Mouse (Mus musculus) lung, adult 2 months (tissue): ENCODE results near the gene Fbxw10. TPM values are rescaled to one million over a fixed set of nuclear protein-coding genes. Genes with fewer than 3 reads are reported as not detected.
A peak's percentile ranks its signal among the peaks of the same experiment; 100 is the strongest.

Experiments used
- DNase-seq: peaks from one replicate; pipeline ENCODE4 v3.0.0; 2022
- H3K4me1 ChIP-seq: fragments of 200-500 bp; 2 replicates; pipeline ENCODE4 v1.6.1; 2011; ENCODE audit warnings: low read length; ENCODE audit not compliant: control insufficient read depth, insufficient read depth
- H3K4me3 ChIP-seq: fragments of 200-500 bp; replicated peaks from 2 replicates; pipeline ENCODE3; 2011; ENCODE audit warnings: low read depth, mild to moderate bottlenecking, control low read depth, low read length; ENCODE audit errors: extremely low read depth
- CTCF ChIP-seq: fragments of 200-500 bp; IDR thresholded peaks from 2 replicates; pipeline ENCODE4 v1.5.1; 2011; ENCODE audit warnings: mild to moderate bottlenecking, low read length, control low read depth; ENCODE audit not compliant: insufficient read depth
- POLR2A ChIP-seq: fragments of 200-500 bp; IDR thresholded peaks from 2 replicates; pipeline ENCODE4 v1.6.1; 2011; ENCODE audit warnings: low read depth, mild to moderate bottlenecking, control low read depth, low read length, borderline replicate concordance; ENCODE audit errors: extremely low read depth
- WGBS: fragments of 180-500 bp; shearing (Covaris S2); methylation state at CpG from one replicate; pipeline ENCODE4 v1.1.7; 2018; 5-methylcytosine and 5-hydroxymethylcytosine counted together
- polyA plus RNA-seq: library from polyadenylated mRNA; depleted of rRNA; stranded (reverse); fragments of >200 nt; gene quantifications from 2 replicates; pipeline ENCODE4 v1.2.3, GENCODE M21; 2012

The Fbxw10 gene
- polyA plus RNA-seq, 1 experiment = 0.84 TPM

DNA sequence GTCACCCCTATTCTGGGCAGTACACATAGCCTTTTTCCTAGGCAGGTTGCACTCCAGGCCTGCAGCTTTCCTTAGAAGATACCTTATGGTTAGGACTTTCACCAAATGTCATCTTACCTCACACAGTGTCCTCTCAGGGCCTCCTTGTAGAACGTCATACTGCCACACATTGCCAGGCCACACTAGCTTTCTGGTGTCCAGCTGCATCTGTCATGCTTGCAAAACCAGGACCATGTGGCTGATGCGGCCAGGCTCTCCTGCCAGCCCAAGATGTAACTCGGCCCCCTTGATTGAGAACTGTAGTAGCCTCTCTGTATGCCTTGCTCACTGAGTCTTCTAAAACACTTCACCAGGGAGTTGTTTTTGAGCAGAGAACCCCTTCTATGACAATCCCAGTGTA is 19.0 kb upstream of the Fbxw10 start:
- no peak for TF ChIP-seq POLR2A
- TF ChIP-seq CTCF = no peak
- H3K4me1 ChIP-seq = peaks cover 21% of the 10 kb centered on the region
- 64% methylated on average over 3 of the region's 3 CpGs for WGBS
- no peak for DNase-seq
- no peak overlapping the region for H3K4me3 ChIP-seq

DNA sequence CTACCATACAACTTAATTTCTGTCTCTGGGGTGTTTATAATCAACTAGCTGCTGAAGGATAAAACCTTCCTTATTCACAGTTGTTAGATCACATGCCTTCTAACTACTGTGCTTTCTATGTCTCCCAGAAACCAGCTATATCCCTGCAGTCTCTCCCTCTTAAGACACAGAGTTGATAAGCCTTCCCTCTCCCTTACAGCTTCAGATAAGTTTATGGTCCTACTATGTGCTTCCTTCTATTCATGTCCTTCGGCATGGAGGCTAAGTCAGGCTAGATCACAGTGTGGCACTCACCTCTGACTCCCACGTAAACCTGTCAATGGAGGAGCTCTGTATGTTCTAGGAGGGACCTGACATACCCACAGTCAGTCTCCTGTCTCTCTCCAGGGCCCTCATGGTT is 16.5 kb upstream of the Fbxw10 start:
- WGBS = 85% methylated on average over 2 of the region's 2 CpGs
- peaks cover 9% of the 10 kb centered on the region for H3K4me1 ChIP-seq
- TF ChIP-seq CTCF (no peak), POLR2A (no peak)

DNA sequence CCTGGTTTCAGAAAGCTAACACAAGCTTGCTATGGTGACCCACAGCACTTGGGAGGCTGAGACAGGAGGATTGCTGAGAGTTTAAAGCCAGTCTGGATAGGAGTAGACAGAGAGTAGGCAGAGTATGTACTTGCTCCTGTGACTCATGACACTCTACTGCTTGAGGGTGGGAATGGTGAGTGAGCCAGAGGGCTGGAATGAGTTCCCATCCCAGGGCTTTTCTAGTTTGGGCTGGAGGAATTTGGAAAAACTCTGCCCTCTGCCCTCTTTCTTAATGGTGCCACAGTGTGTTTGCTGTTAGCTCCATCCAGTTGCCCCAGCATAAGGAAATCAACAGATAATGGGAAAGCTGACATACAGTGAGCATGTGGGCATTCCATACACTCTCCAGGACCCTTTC is 15.0 kb upstream of the Fbxw10 start:
- DNase-seq = no peak
- TF ChIP-seq POLR2A (no peak), CTCF (no peak)
- Histone ChIP-seq H3K4me1 (peaks cover under 1% of the 10 kb centered on the region; the same call in 1 of the 2 replicates), H3K4me3 (no peak overlapping the region)

More for the DNA sequence above, 16.5 kb upstream of the Fbxw10 start:
- no peak for DNase-seq
- H3K4me3 ChIP-seq = no peak overlapping the region

DNA sequence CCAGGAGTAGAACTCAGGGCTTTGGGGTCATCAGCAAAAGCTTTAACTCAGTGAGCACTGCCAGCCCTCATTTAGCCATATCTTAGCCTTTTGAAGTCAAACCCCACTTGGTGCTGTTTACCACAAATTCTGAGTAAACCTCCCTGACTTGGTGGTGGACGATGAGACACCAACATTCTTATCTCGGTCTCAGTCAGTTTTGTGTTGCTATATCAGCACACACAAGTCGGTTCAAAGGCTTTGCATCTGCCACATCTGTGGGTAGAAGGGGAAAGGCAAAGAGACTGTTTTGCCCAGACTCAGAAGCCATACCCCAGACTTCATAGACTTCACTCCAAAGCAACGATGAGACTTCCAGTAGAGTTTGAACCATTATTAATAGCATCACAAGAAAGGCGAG is 2.3 kb upstream of the Fbxw10 start:
- no peak for TF ChIP-seq POLR2A
- Histone ChIP-seq H3K4me1 (no peaks in the 10 kb centered on the region), H3K4me3 (no peak overlapping the region)
- no peak for DNase-seq
- 71% methylated on average over 5 of the region's 5 CpGs for WGBS

DNA sequence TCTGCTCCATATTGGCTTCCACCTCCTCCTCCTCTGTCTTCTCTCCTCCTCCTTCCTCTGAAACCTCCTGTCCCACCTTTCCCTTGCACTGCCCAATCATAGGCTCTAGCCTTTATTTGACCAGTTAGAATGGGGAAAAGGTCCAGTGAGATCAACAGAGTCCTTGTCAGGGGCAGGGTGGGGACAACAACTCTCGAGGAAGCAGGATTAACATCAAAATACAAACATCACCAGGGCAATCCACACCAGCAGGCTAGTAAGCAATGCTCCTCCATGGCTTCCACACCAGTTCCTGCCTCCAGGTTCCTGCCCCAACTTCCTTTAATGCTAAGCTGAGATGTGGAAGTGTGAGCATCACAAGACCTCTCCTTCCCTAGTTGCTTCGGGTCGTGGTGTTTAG is 1.1 kb upstream of the Fbxw10 start:
- 48% methylated on average over 3 of the region's 3 CpGs for WGBS
- no peak for DNase-seq
- Histone ChIP-seq H3K4me1 (no peaks in the 10 kb centered on the region), H3K4me3 (no peak overlapping the region)
- TF ChIP-seq POLR2A = no peak
- TF ChIP-seq CTCF = no peak

DNA sequence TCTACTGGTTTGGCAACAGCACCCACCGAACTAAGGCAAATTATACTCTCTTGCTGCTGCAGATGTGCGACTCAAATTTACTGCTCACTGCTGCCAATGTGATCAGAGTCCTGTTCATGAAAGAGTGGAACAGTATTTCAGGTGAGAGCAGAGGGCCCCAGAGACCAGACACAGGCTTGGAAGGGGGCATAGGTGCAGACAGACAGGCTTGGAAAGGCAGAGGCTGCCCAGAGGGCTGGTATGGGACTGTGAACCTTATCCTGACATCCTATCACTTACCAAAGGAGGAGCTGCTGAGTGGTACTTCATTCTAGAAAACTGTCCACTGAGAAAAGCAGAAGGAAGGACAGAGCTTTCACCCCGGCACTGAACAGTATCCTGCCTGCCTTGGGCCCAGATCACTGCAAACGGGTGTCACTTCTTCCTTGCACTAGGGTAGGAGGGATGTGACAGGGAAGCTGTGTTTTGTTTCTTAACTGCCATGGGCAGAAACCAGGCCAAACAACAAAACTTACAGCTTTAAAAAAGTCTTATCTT is 854 bp downstream of the Fbxw10 start:
- DNase-seq = no peak
- 54% methylated on average over 4 of the region's 4 CpGs for WGBS
- TF ChIP-seq POLR2A = no peak
- no peaks in the 10 kb centered on the region for H3K4me1 ChIP-seq
- no peak overlapping the region for H3K4me3 ChIP-seq

DNA sequence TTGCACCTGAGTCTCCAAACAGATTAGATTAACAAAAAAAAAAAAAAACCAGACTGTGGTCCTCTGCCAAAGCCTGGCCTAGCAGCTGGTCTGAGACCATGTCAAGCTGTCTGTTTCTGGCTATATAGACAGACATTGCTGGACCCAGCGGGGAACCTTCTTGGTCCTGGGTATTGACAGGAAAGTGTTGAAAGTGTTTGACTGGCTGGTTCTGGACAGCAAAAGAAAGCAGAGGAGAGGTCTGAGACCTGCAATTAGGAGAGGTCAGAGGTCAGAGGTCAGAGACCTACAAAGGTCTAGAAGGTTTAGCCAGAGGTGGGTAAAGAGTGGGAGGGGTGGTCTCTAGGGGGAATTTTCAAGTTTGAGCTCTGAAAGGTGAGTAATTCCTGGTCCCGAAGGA is 1.4 kb downstream of the Fbxw10 start:
- TF ChIP-seq CTCF (no peak), POLR2A (no peak)
- Histone ChIP-seq H3K4me1 (no peaks in the 10 kb centered on the region), H3K4me3 (no peak overlapping the region)
- DNase-seq = no peak
- 67% methylated on average over 2 of the region's 2 CpGs for WGBS

DNA sequence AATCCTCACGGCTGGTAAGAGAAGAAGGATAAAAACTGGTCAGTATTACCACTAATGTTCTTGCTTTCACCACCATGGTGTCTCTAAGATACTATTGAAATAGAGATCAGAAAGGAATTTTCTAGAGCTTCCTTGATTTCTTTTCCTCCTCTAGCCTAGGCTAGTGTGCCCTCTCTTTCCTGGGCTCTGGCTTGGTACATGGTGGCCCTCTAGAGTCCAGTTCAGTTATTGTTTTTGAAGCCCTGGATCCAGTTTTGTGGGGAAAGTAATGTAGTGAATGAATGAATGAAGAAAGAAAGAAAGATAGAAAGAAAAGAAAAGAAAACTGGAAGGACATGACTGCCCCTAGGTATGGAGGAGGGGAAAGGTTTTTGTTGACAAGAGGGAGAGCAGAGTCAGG is 4.3 kb downstream of the Fbxw10 start:
- peak; percentile 53 for TF ChIP-seq CTCF
- TF ChIP-seq POLR2A = no peak
- Histone ChIP-seq H3K4me1 (no peaks in the 10 kb centered on the region), H3K4me3 (no peak overlapping the region)
- 68% methylated on average over 1 of the region's 1 CpGs for WGBS
- no peak for DNase-seq

DNA sequence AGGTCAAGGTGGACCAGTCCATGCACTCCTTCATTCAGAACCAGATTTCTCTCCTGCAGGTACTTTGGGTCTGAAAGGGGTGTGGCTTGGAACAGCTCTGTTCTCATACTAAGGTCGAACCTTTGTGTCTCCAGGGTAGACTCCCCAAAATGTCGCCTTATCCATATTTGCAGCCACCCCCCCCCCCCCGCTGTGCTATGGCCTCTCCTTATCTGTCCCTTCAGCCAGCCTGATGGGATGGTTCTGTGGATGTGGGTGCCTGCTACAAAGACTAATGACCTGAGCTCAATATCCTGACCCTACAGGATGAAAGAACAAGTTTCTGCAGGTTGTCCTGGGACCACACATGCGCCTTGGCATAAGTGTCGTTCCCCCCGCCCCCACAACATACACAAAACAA is 6.5 kb downstream of the Fbxw10 start:
- H3K4me1 ChIP-seq = no peaks in the 10 kb centered on the region
- H3K4me3 ChIP-seq = no peak overlapping the region
- 80% methylated on average over 6 of the region's 6 CpGs for WGBS
- DNase-seq = no peak
- TF ChIP-seq CTCF = no peak
- no peak for TF ChIP-seq POLR2A

DNA sequence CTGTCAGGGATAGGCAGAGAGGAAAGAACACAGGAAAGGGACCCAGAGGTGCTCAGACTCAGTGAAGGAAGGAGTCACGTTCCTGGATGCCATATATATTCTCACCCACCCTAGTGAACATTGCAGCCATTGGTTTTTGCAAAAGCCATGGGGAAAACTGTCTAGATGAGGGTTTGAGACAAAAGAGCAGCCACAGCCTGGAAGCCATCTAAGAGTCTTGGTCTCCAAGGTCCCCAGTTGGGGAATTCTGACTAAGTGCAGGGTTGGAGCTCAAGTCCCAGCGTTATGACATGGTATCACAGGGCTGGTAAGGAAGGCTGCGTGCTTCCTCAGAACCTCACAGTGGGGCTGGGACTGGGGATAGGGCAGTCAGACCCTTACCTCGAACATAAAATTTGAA is 18.7 kb downstream of the Fbxw10 start:
- Histone ChIP-seq H3K4me1 (no peaks in the 10 kb centered on the region), H3K4me3 (no peak overlapping the region)
- DNase-seq = no peak
- 72% methylated on average over 4 of the region's 4 CpGs for WGBS
- TF ChIP-seq POLR2A (no peak), CTCF (no peak)

DNA sequence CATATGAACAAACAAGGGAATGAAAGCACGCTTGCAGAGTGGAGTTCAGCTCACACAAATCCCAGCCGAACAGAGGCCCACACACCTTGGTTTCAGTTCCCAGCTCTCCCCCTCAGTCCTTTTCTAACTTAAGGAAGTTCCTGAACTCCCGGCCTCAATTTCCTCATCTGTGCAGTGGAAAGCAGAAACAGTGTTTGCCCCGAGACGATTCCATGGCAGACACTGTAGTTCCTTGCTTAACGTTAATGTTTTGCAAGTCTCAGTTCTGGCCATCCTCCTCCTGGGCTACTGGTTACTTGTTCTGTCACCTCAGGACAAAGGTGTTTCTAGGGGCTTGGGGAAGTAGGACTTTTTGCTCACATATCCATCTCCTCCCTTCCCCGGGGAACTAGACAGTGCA is 19.8 kb downstream of the Fbxw10 start:
- Histone ChIP-seq H3K4me1 (no peaks in the 10 kb centered on the region), H3K4me3 (no peak overlapping the region)
- WGBS = 73% methylated on average over 7 of the region's 7 CpGs
- DNase-seq = no peak
- no peak for TF ChIP-seq POLR2A
- no peak for TF ChIP-seq CTCF
